19 mouse cellular contexts compared by ENCODE assay signal in genomic region chr19:57471033-57471432, GRCm38 (mm10). TPM values are rescaled to one million over a fixed set of nuclear protein-coding genes. Genes with fewer than 3 reads are reported as not detected.
DNase-seq lines count a peak whose midpoint lies in the region; ATAC-seq lines count a peak whose summit lies in the region.
"Had no signal": no experiment of that assay in that cellular context is flagged by ENCODE, and none has a peak within 500 bp of the region (broad histone marks: within the 10 kb centered on the region; RNA-seq: fewer than 3 reads in every experiment).

No protein-coding gene starts in this region.

- no peak overlapping the region for H3K4me3 ChIP-seq in neural tube, embryonic 13.5 days
- H3K4me3 ChIP-seq: erythroblast, embryonic 14.5 days; heart, embryonic 13.5 days; kidney, embryonic 15.5 days; limb, embryonic 13.5 days had no signal

- ATAC-seq in neural tube, embryonic 13.5 days (ENCODE audit: low read depth) = no peak
- ATAC-seq: CD4-positive, CD25-positive, alpha-beta regulatory T cell, adult 4 months; forebrain, embryonic 16.5 days; liver, postnatal 0 days had no signal

- no peaks in the 10 kb centered on the region for H3K9me3 ChIP-seq in neural tube, embryonic 13.5 days
- H3K9me3 ChIP-seq: heart, embryonic 13.5 days; kidney, embryonic 15.5 days; limb, embryonic 13.5 days had no signal

- peaks cover 23% of the 10 kb centered on the region for H3K4me1 ChIP-seq in neural tube, embryonic 13.5 days (replicated peaks)

- H3K4me2 ChIP-seq in neural tube, embryonic 13.5 days = no peak overlapping the region
- H3K4me2 ChIP-seq: heart, embryonic 13.5 days; kidney, embryonic 15.5 days; limb, embryonic 13.5 days had no signal

- WGBS in neural tube, embryonic 13.5 days = 59% methylated on average over 12 of the region's 12 CpGs

- H3K27ac ChIP-seq in neural tube, embryonic 13.5 days (replicated peaks) = 0 out of 2 replicates have a peak overlapping the region, but pooled peaks have one; percentile 42
- H3K27ac ChIP-seq: heart, embryonic 13.5 days; kidney, embryonic 15.5 days; limb, embryonic 13.5 days; macrophage had no signal

- peak; percentile 30 for DNase-seq in layer of hippocampus, adult 8-10 months (ENCODE audit: low spot score in 2 of 2)
- DNase-seq in layer of hippocampus, postnatal 25 days (ENCODE audit: extremely low spot score in 1 of 2, low spot score in 1 of 2) = no peak
- DNase-seq in neural tube, embryonic 10.5 days (ENCODE audit: extremely low spot score, low spot score) = no peak
- peak; percentile 46 to 52 for DNase-seq in left cerebral cortex, postnatal 14 days (ENCODE audit: low spot score in 2 of 2)
- peak; percentile 29 for DNase-seq in skeletal muscle tissue, adult 2 months (ENCODE audit: low read depth, low spot score)
- DNase-seq in lung, adult 18-20 months = no peak
- DNase-seq: adrenal gland, postnatal 14 days; cerebellum, postnatal 10 days; embryo, embryonic 11 days; liver, postnatal 0 days; thymus, postnatal 14 days had no signal

- intact Hi-C loops in left cerebral cortex, postnatal 14 days (cut with DNase I) = no loop called here

- H3K36me3 ChIP-seq in neural tube, embryonic 13.5 days = peaks cover 12% of the 10 kb centered on the region

- no peak overlapping the region for H3K9ac ChIP-seq in neural tube, embryonic 13.5 days
- H3K9ac ChIP-seq: heart, embryonic 13.5 days; kidney, embryonic 15.5 days; limb, embryonic 13.5 days; liver, postnatal 0 days had no signal

- H3K27me3 ChIP-seq in neural tube, embryonic 13.5 days = no peaks in the 10 kb centered on the region
- H3K27me3 ChIP-seq: kidney, embryonic 15.5 days; limb, embryonic 13.5 days had no signal

RNA-seq across cellular contexts. Expression of gene Trub1, which starts 18.3 kb away (rescaled TPM):
- total RNA-seq in layer of hippocampus, adult 8-10 months (2022) = 10 to 100 TPM; 17.3 to 18.5 (median 17.9) TPM
- total RNA-seq in layer of hippocampus, postnatal 25 days (2021) = 10 to 100 TPM; 20.9 to 21.3 TPM
- 15.1 and 15.7 TPM in 2 replicates for polyA plus RNA-seq in neural tube, embryonic 13.5 days (2015; fragmentation: Nextera tagmentation; extraction: Ambion mirVana)
- total RNA-seq in left cerebral cortex, postnatal 14 days (2021) = 10 to 100 TPM; 15.8 to 17.5 TPM

Comparison
In these comparisons a context has a peak if more than half of its experiments do, and no peak if none do; other contexts are left out.
1. DNase-seq: peak in layer of hippocampus, adult 8-10 months (2 of 2), left cerebral cortex, postnatal 14 days (2 of 2) and skeletal muscle tissue, adult 2 months (single experiment); none in layer of hippocampus, postnatal 25 days (0 of 2), neural tube, embryonic 10.5 days (single experiment) and lung, adult 18-20 months (0 of 2).